Mouse (Mus musculus) gastrocnemius, adult 2 months (tissue): Measurements from ENCODE around the gene Rtp4. TPM values are rescaled to one million over a fixed set of nuclear protein-coding genes. Genes with fewer than 3 reads are reported as not detected.

Experiments
- DNase-seq: peaks from one replicate; pipeline ENCODE4 v3.0.0; 2022
- H3K27ac ChIP-seq: fragments of 200-600 bp; 2 replicates; pipeline ENCODE4 v1.8.1; 2022; ENCODE audit warnings: mild to moderate bottlenecking
- H3K4me3 ChIP-seq: fragments of 200-600 bp; 2 replicates; pipeline ENCODE4 v1.8.1; 2022; ENCODE audit warnings: mild to moderate bottlenecking, moderate library complexity
- CTCF ChIP-seq: fragments of 200-600 bp; IDR thresholded peaks from 2 replicates; pipeline ENCODE4 v1.8.1; 2022; ENCODE audit warnings: antibody characterized with exemption, mild to moderate bottlenecking, moderate library complexity
- intact Hi-C: fragments of 180-260 bp; cut with DNase I; formaldehyde crosslinking; loops from one replicate; pipeline ENCODE4 v1.15.1; 2025
- total RNA-seq, 2 experiments: library from RNA; stranded (reverse); gene quantifications; 2 replicates each; pipeline ENCODE4 v1.2.3; 2021

Gene Rtp4
- total RNA-seq, 2 experiments from 2014 or later = 0.79 to 1.8 TPM

DNA sequence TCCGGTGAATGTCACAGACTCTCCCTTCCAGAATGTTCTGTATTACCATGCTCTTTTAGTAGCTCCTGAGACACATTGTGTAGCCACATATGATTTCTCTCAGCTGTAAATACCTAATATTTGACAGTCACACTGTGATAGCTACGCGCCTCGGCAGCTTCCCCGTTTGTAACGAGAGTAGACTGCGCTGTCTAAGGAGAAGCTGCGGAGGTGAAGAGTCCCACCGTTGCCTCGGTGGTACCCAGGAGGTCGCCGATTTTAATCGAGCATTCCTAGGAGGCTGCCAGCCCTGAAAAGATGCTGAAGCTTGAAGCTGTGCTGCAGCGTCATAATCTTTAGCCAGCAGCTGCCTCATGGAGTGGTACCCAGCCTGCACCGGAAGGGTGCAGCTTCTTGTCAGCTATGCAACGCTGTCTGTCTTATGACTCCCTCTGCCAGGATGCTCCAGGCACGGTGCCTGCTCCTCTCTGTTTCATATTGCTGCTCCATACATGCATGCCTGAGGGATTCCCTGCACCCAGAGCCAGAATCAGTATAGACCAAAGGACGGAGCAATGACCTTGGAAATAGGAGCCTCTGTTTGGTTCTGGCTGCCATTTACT, 31.0 kb downstream of the Rtp4 start:
- no peak for TF ChIP-seq CTCF
- intact Hi-C loops = loop anchor here (1.0 kb wide), 2 partner anchors 348 to 402 kb away; no protein-coding TSS in a partner anchor
- H3K27ac ChIP-seq = no peak overlapping the region
- DNase-seq = no peak
- no peak overlapping the region for H3K4me3 ChIP-seq

DNA sequence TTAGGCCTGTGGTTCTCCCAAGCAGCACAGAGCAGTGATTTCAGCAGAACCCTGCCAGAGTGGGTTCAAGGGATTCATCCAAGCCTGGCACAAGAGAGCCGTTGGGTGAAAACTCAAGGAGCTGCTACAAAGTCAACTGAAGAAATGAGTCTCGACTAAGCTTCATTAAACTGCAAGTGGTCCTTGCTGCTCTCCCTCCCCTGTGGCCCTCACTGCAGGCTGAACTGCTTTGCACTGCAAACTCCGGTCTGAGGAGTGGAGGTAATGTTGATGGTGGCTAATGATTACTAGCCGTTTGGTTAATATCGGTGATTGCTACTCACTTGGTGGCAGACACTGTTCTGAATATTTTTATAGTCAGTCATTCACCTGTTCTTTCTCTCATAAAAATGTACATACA, 34.6 kb downstream of the Rtp4 start:
- H3K27ac ChIP-seq = no peak overlapping the region
- no peak overlapping the region for H3K4me3 ChIP-seq
- TF ChIP-seq CTCF = no peak
- no peak for DNase-seq
- intact Hi-C loops = no loop called here

DNA sequence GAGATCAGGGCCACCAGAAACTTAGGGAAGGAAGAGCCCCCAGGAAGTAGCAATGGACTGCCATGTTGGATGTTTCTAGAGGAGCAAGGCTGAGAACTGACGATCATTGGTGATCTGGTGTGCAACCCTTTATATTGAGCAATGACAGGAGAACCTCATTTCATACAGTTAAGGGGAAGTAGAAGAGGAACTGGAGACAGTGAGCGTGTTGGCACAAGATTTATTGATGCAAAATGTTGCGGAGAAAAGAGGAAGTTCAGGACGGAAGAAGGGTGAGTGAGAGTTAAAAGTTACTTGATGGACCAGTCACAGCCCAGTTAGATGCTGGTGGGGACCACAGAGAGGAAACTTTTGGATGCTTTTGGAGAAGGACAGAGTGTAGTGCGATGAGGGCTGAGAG, 37.1 kb downstream of the Rtp4 start:
- DNase-seq = no peak
- intact Hi-C loops = no loop called here
- Histone ChIP-seq H3K4me3 (no peak overlapping the region), H3K27ac (no peak overlapping the region)
- TF ChIP-seq CTCF = no peak

DNA sequence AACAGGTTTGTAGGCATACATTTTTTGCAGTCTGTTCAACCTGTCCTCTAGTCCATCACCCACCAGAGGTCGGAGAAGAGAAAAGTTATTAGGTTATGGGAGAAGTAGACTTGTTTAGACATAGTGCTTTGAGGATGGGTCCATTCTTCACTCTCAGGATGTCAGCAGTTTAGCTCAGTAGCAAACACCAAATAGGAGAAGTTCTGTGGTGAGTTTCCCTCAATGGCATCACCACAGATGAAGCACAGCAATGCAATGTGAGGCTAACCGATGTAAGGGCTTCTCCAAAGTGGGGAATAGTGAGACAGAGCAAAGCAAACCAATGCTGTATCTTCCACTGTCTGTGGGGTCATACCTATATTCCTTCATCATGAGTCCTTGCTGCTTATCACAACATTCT, 37.6 kb downstream of the Rtp4 start:
- TF ChIP-seq CTCF = no peak
- intact Hi-C loops = no loop called here
- DNase-seq = no peak
- H3K27ac ChIP-seq = no peak overlapping the region
- H3K4me3 ChIP-seq = no peak overlapping the region

DNA sequence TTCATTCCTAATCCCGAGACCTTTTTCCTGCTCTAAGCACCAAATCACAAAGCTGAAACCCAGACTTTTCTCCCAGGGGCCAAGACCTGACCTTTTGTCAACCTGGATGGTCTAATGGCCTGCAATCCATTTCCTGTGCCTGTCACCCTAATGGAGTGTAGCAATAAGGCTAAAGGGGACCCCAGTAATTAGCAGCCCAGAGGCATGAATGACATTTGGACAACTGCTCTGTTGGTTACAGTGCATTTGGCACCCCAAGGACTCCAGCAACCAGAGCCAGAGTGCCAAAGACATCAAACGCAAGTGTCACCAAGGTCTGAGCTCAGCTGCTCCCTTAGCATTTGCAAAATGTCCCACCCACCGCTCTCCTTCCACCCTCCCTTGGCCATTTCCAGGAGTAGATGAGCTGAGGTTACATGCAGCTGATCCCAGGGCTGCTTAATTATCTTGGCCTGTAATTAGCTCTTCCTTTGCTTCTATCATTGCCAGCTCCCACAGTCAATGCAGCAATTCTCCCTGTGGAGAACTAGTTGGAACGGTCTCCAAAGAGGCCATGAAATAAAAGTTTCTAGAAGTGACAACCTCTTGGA, 48.4 kb downstream of the Rtp4 start:
- Histone ChIP-seq H3K27ac (no peak overlapping the region), H3K4me3 (no peak overlapping the region)
- TF ChIP-seq CTCF = no peak
- intact Hi-C loops = no loop called here
- DNase-seq = no peak

DNA sequence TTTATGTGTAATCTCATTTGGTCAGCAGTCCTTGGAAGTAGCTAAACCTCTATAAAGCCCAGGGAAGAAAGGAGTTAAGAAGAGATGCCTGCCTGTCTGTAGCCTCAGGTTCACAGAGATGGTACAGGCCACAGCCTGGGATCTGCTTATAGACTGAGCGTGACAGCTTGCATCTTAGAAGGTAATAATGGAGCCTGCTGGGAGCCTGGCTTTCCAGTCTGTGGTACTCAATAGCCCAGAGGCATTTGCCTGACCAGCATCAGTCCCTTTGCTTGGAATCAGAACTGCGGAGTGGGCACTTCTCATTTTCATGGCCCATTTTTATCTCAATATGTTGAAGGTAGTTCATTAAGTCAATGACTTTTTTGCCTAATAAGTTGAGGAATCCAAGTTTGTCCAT, 54.5 kb downstream of the Rtp4 start:
- intact Hi-C loops = no loop called here
- Histone ChIP-seq H3K27ac (no peak overlapping the region), H3K4me3 (no peak overlapping the region)
- no peak for DNase-seq
- no peak for TF ChIP-seq CTCF

DNA sequence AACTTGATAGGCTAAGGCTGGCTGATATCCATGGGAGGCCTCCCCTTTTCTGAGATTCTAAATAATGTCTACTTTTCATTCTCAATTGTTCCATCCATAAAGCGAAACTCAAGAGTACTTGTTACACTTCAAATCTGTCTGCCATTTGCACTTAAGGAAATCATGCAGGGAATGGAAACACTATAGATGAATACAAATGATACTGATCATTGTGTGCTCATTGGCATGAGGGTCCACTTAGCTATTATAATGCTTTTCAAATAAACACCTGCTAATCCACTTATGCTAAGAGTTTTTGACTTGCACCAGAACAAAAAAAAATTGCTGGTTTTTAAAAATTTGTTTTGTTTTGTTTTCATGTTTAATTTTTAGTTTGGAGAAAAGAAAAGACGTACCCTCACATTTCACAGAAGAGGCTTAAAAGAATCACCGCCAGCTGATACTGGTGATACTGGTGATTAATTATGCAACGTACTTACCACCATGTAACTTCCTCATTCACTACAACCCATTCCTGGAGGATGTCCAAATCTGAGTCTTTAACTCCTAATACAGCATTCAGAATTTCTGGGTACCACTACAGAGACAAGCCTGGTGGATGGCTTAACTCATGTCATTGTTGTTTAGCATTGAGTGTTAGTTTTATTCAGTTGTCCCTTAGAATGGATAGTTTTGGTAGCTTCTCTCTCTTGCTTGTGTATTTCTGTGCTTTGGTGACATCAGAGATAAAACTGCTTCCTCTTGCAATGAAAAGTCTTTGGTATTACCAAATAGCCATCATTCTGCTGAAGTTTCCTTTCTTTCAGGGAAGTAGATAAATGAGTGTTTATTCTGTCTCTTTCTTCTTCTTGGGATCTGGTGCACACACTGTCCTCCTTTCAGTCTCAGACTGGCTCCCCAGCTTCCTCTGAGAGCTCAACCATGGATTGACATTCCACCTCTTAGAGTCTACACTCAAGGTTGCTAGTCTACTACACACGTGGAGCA, 71.3 kb downstream of the Rtp4 start:
- no peak overlapping the region for H3K4me3 ChIP-seq
- no peak overlapping the region for H3K27ac ChIP-seq
- intact Hi-C loops = no loop called here
- DNase-seq = no peak
- TF ChIP-seq CTCF = no peak

DNA sequence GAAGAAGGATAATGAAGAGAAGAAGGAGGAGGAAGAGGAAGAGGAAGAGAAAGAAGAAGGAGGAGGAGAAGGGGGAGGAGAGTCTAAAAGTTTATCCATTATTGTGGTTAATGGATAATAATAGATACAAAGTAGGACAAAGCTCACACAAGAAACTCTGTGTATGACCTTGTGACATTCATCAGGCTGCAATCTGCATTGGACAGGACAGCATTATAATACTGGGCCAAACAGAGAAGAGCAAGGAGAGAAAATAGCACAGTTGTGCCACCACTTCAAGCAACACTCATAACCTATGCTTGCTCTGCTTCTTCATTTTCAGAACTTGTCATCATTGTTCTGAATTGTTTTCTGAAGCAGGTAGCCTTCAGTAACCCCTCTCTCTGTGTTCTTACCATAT, 72.4 kb downstream of the Rtp4 start:
- no peak overlapping the region for H3K27ac ChIP-seq
- intact Hi-C loops = no loop called here
- TF ChIP-seq CTCF = no peak
- DNase-seq = no peak
- no peak overlapping the region for H3K4me3 ChIP-seq

DNA sequence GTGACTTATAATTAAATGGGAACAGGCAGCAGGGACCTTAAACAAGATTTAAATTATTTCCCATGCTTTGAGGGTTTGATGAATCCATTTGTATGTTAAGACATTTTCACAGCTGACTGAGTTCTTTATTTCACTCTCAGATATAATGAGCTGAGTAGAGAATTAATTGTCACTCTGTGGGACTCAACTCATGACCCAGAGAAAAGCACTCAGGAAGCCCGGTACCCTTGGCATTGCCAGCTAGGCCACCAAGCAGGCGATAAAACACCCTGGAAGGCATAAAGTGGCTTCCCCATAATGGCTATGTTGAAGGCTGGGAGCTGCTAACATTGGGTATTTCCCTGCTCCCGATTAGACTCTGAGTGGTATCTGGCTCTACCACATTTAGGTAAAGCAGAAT, 76.6 kb downstream of the Rtp4 start:
- no peak for TF ChIP-seq CTCF
- Histone ChIP-seq H3K4me3 (no peak overlapping the region), H3K27ac (no peak overlapping the region)
- intact Hi-C loops = no loop called here
- DNase-seq = no peak

DNA sequence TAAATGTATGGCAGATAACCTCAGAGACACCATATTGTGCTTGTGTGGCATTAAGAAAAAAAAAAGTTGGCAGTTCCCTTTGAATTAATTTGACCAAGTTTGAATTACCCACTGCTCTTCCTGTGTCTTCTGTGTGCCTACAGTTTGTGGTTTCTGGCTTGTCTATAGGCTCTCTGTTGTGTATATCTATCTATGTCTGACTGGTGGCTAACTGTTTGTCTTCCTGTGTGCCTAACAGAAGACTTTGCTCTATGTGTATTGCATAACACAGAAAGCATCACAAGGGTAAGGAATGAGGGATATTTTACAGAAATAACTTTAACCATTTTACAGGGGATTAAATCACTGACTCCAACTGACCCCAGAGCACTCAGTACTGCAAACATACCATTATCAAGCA, 77.9 kb downstream of the Rtp4 start:
- no peak overlapping the region for H3K4me3 ChIP-seq
- intact Hi-C loops = no loop called here
- no peak for DNase-seq
- TF ChIP-seq CTCF = no peak
- H3K27ac ChIP-seq = no peak overlapping the region

DNA sequence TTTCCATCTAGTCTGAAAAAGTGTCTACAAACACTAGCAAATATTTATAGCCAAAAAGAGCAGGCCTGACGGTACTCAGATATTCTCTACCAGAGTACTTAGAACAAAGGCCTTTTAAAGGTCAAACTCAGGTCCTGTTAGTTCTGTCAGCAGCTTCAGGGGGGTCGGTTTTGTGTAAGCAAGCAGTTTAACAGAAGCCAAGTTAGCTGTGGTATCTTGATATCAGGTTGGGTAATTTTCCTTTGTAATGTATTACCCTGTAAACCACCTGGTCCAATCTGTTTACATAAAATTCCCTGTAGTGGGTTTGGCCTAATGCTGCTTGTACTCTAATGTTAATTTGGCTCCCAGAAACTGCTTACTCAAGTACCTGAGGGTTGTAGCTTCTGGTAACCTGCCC, 86.1 kb downstream of the Rtp4 start:
- TF ChIP-seq CTCF = no peak
- no peak for DNase-seq
- Histone ChIP-seq H3K27ac (no peak overlapping the region), H3K4me3 (no peak overlapping the region)
- intact Hi-C loops = no loop called here

DNA sequence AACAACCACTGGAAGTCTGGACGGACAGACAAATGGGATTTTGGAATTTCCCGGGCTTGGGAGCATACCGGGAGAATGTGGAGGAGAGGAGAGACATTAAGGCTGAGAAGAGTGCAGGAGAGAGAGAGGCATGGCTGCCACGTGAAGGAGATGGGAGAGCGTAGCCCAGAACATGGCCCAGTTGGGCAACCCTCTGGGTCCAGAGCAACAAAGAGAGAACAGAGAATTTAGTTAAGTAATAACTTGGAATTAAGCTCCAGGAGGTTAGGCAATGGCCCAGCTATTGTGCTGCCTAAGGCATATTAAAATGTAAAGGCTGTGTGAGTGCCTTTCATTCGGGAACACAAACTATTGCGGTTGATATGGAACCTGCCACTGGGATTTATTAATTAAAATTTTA, 86.6 kb downstream of the Rtp4 start:
- Histone ChIP-seq H3K27ac (no peak overlapping the region), H3K4me3 (no peak overlapping the region)
- TF ChIP-seq CTCF = no peak
- intact Hi-C loops = no loop called here
- no peak for DNase-seq

DNA sequence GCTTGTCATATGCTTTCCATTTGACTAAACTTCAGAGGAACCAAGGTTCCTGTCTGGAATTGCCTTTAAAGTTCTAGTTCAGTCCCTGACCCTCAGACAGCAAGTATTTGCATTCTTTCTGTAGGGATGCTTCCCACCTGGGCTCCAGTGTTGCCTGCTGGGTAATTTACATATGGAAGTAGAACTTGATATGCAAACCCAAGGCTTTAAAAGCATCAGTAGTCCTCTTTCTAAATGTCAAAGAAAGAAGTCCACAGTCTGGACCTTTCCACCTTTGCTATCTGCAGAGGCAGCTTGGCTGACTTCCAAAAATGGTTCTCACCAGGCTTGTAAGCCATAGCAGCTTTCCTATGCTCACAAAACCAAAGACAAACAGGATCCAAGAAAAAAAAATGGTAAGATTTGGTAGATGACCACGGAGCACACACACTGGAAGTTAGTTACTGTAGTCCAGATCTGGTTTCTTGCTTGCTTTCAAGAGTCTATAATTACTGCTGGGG, 87.9 kb downstream of the Rtp4 start:
- no peak for TF ChIP-seq CTCF
- DNase-seq = no peak
- intact Hi-C loops = no loop called here
- no peak overlapping the region for H3K4me3 ChIP-seq
- H3K27ac ChIP-seq = no peak overlapping the region
